Mouse (Mus musculus): ENCODE results near the gene P2ry14.

DNA sequence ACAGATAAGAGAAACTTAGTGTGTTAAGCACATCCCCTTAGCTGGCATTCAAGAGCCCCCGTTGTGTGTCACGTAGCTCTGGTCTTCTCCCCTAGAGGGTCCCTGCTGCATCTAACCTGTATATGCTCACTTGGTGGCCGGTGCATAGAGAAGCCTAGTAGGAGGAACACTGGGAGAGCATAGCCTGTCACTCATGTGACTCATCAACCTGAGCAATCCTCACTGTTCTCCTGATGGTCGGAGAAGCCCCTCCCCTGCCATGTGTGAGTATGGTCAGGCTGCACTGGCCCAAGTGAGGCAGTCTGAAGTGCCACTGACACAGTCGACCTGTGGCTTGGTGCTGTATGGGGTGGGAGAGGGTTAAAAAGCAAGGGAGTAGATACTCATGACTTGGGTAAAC lies 28.4 kb downstream of the P2ry14 start:
- TF ChIP-seq CHD2 (IDR thresholded peaks at IDR 0.05; ENCODE audit: low read depth, low read length) (no peak), ZNF384 (IDR thresholded peaks at IDR 0.05; ENCODE audit: low read depth, low read length) (no peak), MAFK (IDR thresholded peaks at IDR 0.05; ENCODE audit: insufficient read depth, low read depth, low read length) (no peak), ZC3H11A (IDR thresholded peaks at IDR 0.05; ENCODE audit: borderline replicate concordance, low read depth, low read length) (no peak)
